Mouse (Mus musculus) gastrocnemius, postnatal 4 days (tissue): ENCODE measurements around the gene Rnf187. TPM values are rescaled to one million over a fixed set of nuclear protein-coding genes. Genes with fewer than 3 reads are reported as not detected.

ENCODE experiments used
- DNase-seq, 2 experiments: peaks; one replicate each; pipeline ENCODE4 v3.0.0; 2021 to 2022; ENCODE audit warnings: low spot score in 2 of 2, mixed read lengths in 2 of 2
- microRNA-seq: library from miRNA; unstranded; fragments of <30 nt; microRNA quantifications from one replicate; pipeline ENCODE4 v1.2.0, GENCODE M21; 2021
- total RNA-seq, 2 experiments: library from RNA; stranded (reverse); gene quantifications; 2 replicates each; pipeline ENCODE4 v1.2.3; 2021

Rnf187 gene
- total RNA-seq, 2 experiments from 2014 or later, result 161 to 162 TPM

GRCm38 (mm10) chr11:58904838-58905237 is 33.9 kb downstream of the Rnf187 start:
- no peak for DNase-seq

GRCm38 (mm10) chr11:58904410-58904718 is 34.4 kb downstream of the Rnf187 start:
- DNase-seq, result no peak

GRCm38 (mm10) chr11:58903511-58904409 is 35.0 kb downstream of the Rnf187 start, which contains the start of gene Zfp39:
Zfp39 (minus strand) TSS chr11:58904225.
- DNase-seq, result peak; percentile 96

GRCm38 (mm10) chr11:58901080-58901479 is 37.6 kb downstream of the Rnf187 start:
- DNase-seq, result no peak

- no peak for DNase-seq
Measured at GRCm38 (mm10) chr11:58897485-58897884, 41.2 kb downstream of the Rnf187 start.

GRCm38 (mm10) chr11:58894456-58894855 is 44.3 kb downstream of the Rnf187 start:
- DNase-seq, result no peak

GRCm38 (mm10) chr11:58890511-58890910 is 48.2 kb downstream of the Rnf187 start:
- no peak for DNase-seq

GRCm38 (mm10) chr11:58883756-58884155 is 55.0 kb downstream of the Rnf187 start:
- DNase-seq, result no peak

Small RNA genes lying within 50 kb of the gene (microRNA-seq; reads per million reads assigned to microRNA genes)
- gene Gm44313, result not detected

Other genes starting within 250 kb of the Rnf187 start
- not detected for gene Olfr319, start 239.8 kb downstream of the Rnf187 start, total RNA-seq
- gene Olfr318, start 214.9 kb downstream of the Rnf187 start, total RNA-seq, result not detected
- gene Olfr317, start 199.7 kb downstream of the Rnf187 start, total RNA-seq, result not detected
- not detected for gene Olfr316, start 186.2 kb downstream of the Rnf187 start, total RNA-seq
- gene Olfr315, start 165.7 kb downstream of the Rnf187 start, total RNA-seq, result not detected
- not detected for gene Olfr314, start 156.0 kb downstream of the Rnf187 start, total RNA-seq
- gene Fam183b, start 137.0 kb downstream of the Rnf187 start, total RNA-seq, result under 1 TPM in 1 of 2 experiments, not detected in 1; 0.52 TPM
- gene Olfr313, start 123.9 kb downstream of the Rnf187 start, total RNA-seq, result not detected
- gene Olfr312, start 109.7 kb downstream of the Rnf187 start, total RNA-seq, result not detected
- gene Olfr311, start 99.7 kb downstream of the Rnf187 start, total RNA-seq, result not detected
- gene Gm12258, start 91.8 kb downstream of the Rnf187 start, total RNA-seq, result 1 to 10 TPM; 3.7 to 4.5 TPM
- gene 2810021J22Rik, start 71.7 kb downstream of the Rnf187 start, total RNA-seq, result 1 to 10 TPM; 3.2 to 3.6 TPM
- 1 to 10 TPM; 6.9 to 8.1 TPM for gene Zfp39, start 34.7 kb downstream of the Rnf187 start, total RNA-seq
- gene Btnl10, start 21.0 kb downstream of the Rnf187 start, total RNA-seq, result under 1 TPM in 1 of 2 experiments, not detected in 1; 0.18 TPM
- 10 to 100 TPM in 1 of 2 experiments, 1 to 10 TPM in 1; 9.8 to 17.0 TPM for gene Hist3h2ba, start 10.0 kb upstream of the Rnf187 start, total RNA-seq
- 10 to 100 TPM; 37.1 to 42.7 TPM for gene Hist3h2a, start 15.8 kb upstream of the Rnf187 start, total RNA-seq
- gene Trim17, start 15.8 kb upstream of the Rnf187 start, total RNA-seq, result under 1 TPM; 0.23 to 0.29 TPM
- gene Trim11, start 39.2 kb upstream of the Rnf187 start, total RNA-seq, result 10 to 100 TPM; 16.7 to 19.6 TPM
- 100 to 1,000 TPM; 462 to 554 TPM for gene Obscn, start 197.5 kb upstream of the Rnf187 start, total RNA-seq
- 10 to 100 TPM in 1 of 2 experiments, 1 to 10 TPM in 1; 9.9 to 10.0 TPM for gene Iba57, start 224.8 kb upstream of the Rnf187 start, total RNA-seq
- 1 to 10 TPM; 1.7 to 2.1 TPM for gene Gjc2, start 244.3 kb upstream of the Rnf187 start, total RNA-seq